Mouse (Mus musculus) megakaryocyte progenitor cell, adult 5-6 weeks (primary cell): ENCODE data around the gene Cyb561d2. TPM values are rescaled to one million over a fixed set of nuclear protein-coding genes. Genes with fewer than 3 reads are reported as not detected.
A peak's percentile ranks its signal among the peaks of the same experiment; 100 is the strongest.
"Not testable (repeated sequence)": the region's sequence is repeated elsewhere in the genome, so short reads cannot be mapped to it uniquely, and the experiment has no call there.

Experiments
- ATAC-seq: replicated peaks from 2 replicates; pipeline ENCODE4 v1.8.0; 2016; ENCODE audit warnings: mild to moderate bottlenecking, moderate TSS enrichment, inconsistent platforms; ENCODE audit not compliant: poor library complexity
- total RNA-seq, 2 experiments: library from RNA; stranded (forward) in 1 of 2; stranded (reverse) in 1 of 2; fragments of 157-497, 149-512 nt in 1 of 2; fragments of 200-1000 nt in 1 of 2; gene quantifications; 2 replicates each; pipeline versions ENCODE4 v1.2.3 to v1.2.4; 2015 to 2017

The Cyb561d2 gene
- total RNA-seq (2015) (19.3 and 22.8 TPM in 2 replicates), total RNA-seq (2017) (12.2 and 16.3 TPM in 2 replicates)

DNA sequence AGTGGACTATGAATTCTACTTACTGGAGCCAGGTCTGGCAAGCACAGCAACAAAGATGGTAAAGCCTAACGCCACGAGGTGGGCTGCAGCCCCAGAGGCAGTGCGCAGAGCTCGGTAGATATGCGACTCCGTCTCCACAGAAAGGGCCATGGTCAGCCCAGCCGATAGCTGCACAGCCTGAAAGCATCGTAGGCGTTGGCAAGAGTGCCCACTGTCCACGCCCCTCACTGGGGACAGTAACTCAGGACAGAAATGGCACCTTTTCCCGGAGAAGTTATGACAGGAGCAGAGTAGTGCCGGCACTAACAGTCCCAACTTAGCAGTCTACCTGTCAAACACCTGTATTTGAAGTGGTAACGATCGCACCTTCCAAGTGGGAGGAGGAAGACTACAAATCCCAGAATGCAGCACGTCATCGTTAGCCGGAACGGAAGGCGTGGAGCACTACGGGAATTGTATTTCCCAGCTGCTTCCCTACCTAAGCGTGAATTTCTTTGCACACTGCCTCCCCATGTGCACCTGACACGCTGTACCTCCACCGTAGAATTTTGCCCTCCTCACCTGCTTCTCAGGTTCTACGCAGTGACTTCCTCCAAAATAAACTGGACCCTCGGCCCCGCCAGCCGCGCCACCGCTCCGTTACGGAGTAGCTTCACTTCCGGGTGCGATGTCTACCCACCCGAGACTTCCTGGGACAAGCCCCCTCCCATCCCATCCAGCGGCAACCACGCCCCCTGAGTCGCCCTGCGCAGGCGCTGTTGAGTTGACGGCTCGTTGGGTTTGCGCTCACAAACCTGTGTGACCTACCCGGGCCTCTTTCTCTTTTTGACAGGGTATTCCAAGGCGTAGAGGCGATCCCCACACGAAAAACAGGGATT lies at the start of gene Cyb561d2, which contains the start of gene Nprl2:
Gene Cyb561d2, minus strand, starts transcription at position 720 of the 878 bp plus-strand sequence.
Gene Nprl2, plus strand, starts transcription at position 753 of the 878 bp plus-strand sequence.
- ATAC-seq: peak; percentile 83

DNA sequence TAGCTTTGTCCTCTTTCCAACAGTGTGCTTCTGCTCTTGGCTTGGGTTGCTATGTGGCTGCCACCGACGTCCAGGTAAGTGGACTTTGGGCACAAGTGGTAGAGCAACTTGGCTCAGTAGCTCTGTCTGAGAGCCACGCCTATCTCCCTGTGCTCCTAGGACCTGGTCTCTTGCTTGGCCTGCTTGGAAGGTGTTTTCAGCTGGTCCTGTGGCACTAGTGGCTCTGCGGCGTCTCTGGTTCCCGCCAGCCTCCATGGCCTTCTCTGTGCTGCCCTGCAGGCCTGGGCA lies 48.7 kb upstream of the Cyb561d2 start:
- ATAC-seq: no peak

DNA sequence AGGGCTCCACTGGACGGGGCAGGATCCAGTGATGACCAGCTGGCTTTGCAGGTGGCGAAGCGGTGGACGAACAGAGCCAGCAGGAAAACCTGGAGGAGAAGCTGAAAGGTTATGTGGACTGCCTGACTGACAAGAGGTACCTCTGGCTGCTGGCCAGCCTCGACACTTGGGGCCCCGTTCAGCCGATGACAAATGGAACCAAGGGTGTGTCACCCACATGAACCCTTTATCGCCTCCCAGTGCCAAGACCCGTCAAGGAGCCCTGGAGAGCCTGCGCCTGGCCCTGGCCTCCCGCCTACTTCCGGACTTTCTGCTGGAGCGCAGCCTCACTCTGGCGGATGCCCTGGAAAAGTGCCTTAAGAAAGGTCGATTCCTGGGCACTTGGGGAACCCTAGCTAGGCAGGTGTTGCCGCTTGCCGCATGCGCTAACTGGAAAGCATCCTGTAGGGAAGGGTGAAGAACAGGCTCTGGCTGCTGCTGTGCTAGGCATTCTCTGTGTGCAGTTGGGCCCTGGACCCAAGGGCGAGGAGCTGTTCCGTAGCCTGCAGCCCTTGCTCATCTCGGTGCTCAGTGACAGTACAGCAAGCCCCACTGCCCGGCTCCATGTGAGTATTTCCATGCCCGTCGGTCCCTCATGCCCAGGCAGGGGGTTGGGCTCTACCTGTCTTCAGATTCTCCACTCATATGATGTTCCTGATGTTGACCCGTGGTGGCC lies 48.2 kb upstream of the Cyb561d2 start:
- ATAC-seq: peak; percentile 32

DNA sequence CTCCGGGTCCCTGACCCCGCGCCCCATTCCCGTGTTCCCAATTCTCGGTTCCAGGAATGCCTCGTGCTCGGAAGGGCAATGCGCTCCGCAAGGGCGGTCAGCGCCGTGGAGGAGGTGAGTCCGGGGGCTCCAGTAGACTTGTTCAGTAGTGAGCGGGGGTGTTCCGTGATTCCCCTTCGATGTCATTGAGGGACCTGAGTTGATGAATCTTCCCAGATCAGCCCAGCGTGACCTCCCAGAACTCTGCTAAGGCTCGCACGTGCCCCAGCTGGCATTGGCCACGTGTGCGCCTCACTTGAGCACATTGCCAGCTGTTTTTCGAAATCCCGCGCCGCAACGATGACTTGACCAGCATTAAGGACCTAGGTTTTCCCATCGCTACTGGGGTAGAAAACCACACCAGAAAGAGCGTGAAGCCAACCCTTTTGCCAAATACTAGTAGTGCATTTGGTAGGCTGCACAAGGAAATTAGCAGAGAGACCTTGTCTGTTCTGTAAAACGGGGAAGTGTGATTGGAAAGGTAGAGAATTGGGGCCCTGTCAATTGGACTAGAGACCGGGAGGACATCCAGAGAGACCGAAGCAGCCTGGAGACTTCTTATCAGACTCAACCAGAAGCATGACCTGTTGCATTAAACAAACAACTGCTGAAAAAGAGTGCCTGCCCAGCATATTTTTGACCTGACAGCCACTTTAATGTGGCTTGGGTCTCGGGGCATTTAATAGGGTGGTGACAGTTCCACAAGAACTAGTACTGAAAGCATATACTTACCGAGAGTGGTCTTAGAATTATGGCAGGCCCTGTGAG lies 46.0 kb upstream of the Cyb561d2 start:
- ATAC-seq: peak; percentile 24

DNA sequence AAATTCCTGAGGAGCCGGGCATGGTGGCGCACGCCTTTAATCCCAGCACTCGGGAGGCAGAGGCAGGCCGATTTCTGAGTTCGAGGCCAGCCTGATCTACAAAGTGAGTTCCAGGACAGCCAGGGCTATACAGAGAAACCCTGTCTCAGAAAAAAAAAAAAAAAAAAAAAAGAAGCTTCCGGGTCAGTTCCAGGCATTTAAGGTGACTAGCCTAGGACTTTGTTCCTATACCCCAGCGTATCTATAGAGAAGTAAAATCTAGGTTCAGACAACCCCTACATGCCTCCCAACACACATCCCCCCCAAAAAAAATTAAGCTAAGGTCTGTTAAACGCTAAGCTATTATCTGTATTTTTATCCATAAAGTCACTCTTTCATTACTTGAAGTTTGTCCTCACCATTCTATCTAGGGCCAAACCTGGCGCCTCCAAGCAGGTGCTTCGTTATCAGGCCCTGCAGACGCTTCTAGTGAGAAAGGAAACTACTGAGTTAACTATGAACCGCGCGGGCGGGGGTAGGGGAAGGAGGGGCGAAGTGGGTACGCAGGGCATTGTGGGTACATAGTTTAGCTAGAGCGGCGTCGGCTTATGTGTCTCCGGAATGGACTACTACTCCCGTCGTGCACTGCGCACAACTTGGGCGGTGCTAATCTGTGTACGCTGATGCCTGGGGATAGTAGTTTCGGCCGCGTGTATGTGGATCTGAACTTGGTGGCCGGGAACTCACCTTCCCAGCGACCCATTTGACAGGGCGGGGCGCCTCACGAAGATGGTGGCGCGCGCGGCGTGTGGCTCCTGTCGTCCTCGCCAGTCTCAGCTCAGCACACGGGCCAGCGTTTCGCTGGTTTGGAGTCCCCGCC lies 45.2 kb upstream of the Cyb561d2 start, which contains the start of gene Ifrd2:
Gene Ifrd2, plus strand, starts transcription at position 669 of the 859 bp plus-strand sequence.
- peak; percentile 86 for ATAC-seq

DNA sequence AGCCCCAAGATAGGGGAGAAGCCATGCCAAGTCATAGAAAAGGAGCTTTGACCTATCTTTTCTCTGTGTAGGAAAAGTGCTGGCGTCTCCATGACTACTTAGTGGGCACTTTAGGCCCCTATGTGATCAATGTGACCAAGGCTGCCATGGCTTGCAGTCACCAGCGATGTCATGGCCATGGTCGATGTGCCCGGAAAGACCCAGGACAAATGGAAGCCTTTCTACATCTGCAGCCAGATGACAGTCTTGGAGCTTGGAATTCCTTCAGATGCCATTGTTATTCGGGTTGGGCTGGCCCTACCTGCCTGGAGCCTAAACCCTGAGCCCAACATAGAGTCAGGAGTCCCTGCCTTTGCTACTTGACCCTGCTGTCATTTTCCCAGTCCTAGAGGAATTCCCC lies 44.5 kb upstream of the Cyb561d2 start:
- no peak for ATAC-seq

GRCm38 (mm10) chr9:107583174-107583573 lies 41.2 kb upstream of the Cyb561d2 start:
- no peak for ATAC-seq

- ATAC-seq: no peak
Observed at GRCm38 (mm10) chr9:107582509-107583062, 40.6 kb upstream of the Cyb561d2 start.

- ATAC-seq: no peak
Observed at GRCm38 (mm10) chr9:107581584-107581983, 39.6 kb upstream of the Cyb561d2 start.

DNA sequence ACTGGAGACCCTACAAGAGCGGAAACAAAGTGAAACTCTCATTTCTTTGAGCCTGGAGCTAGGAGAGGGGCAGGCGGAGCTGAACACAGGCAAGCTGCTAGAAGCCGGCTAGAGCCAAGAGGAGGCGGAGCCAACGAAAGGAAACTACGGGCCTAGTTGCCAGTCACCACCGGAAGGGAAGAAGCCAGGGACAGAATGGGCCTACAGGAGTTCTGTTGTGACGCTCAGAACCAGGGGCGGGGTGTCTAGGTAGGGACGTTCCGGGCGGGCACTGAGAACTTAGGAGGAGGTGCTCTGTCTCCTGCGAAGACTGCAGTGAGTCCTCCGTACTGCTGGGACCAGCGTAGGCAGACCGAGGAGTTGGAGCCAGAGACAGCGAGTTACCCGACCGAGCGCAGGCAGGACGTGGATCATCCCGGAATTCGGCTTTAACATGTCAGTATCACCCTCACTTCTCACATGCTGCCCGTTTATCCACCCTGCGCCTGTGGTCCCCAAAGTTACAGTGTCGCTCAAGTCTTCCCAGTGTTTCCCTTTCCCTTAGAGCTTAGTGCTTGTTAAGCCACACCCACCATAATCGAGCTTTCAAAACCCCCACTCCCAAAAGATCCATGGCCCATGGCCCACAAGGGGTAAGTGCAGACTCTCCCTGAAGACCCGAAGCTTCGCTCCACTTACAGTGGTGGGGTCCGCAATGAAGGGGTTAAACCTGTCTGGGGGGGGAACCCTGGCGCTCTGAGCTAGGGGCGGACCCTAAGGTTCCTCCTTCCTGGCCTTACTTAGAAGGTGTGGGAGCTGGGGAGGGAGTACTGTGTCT lies 38.7 kb upstream of the Cyb561d2 start, which contains the start of gene Hyal3:
Gene Hyal3, plus strand, starts transcription at position 318 of the 817 bp plus-strand sequence.
- peak; percentile 84 for ATAC-seq

DNA sequence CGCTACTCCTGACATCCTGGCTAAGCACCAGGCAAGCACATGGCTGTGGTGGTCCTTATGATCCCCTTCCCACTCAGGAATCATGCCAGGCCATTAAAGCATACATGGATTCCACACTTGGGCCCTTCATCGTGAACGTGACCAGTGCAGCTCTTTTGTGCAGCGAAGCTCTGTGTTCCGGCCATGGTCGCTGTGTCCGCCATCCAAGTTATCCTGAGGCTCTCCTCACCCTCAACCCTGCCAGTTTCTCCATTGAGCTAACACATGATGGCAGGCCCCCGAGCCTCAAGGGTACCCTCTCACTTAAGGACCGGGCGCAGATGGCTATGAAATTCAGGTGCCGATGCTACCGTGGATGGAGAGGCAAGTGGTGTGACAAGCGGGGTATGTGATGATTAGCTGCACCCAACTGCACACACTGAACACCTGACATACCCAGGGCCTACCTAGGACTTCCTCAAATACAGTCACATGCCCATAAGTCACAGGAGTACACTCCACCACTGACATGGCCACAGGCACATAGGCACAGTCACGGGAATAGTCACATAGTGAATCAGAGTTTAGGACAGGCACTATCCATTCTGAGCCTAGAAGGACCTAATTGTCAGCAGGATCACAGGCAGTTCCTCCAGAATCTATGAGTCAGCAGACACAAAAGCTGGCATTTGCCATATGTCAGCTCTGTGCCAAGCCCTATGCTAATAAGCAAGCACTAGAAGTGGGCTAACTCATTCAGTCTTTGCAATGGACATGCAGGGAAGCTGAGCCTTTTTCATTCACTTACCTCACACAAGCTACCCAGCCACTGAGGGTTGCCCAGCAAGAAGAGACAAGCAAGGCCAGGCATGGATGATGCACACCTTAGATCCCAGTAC lies 37.3 kb upstream of the Cyb561d2 start:
- no peak for ATAC-seq

DNA sequence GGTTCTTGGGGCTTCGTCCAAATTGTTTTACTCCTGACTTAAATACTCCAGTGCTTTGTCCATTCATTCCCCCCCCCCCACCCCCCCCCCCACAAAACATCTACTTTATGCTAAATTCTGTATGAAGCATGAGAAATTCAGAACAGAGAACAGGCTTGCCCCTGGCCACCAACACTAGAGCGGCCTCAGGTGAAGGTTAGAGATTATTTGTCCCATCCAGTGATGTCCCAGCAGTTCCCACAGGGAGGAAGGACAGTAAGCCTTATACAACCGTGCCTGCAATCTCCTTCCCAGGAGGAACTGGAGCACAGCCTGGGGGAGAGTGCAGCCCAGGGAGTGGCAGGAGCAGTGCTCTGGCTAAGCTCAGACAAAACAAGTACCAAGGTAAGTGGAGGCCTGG lies 36.6 kb upstream of the Cyb561d2 start, which contains the start of gene Naa80:
Gene Naa80, plus strand, starts transcription at position 301 of the 400 bp plus-strand sequence.
- no peak for ATAC-seq

DNA sequence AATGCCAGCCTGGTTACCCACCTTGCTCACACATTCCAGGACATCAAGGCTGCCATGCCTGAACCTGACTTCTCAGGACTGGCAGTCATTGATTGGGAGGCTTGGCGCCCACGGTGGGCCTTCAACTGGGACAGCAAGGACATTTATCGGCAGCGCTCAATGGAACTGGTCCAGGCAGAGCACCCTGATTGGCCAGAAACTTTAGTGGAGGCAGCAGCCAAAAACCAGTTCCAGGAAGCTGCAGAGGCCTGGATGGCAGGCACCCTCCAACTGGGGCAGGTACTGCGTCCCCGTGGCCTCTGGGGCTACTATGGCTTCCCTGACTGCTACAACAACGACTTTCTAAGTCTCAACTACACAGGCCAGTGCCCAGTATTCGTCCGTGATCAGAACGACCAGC lies 35.9 kb upstream of the Cyb561d2 start:
- ATAC-seq: no peak

- peak; percentile 71 for ATAC-seq
Observed at GRCm38 (mm10) chr9:107576357-107577107, 34.5 kb upstream of the Cyb561d2 start, which contains the start of gene Hyal1. Gene Hyal1 (plus strand): TSS chr9:107576927.

- ATAC-seq: no peak
Observed at GRCm38 (mm10) chr9:107575579-107576356, 33.8 kb upstream of the Cyb561d2 start.

- ATAC-seq: not testable (repeated sequence)
Observed at GRCm38 (mm10) chr9:107573774-107574173, 31.8 kb upstream of the Cyb561d2 start.
